Mouse (Mus musculus) liver, postnatal 0 days (tissue): ENCODE measurements around the gene Gm42669. TPM values are rescaled to one million over a fixed set of nuclear protein-coding genes. Genes with fewer than 3 reads are reported as not detected.

Experiments used
- ATAC-seq: fragments of 200-750 bp; cut with Nextera tagmentation; 2 replicates; pipeline ENCODE4 v1.8.0; 2017; ENCODE audit warnings: mild to moderate bottlenecking, moderate library complexity
- DNase-seq: peaks from one replicate; pipeline ENCODE4 v3.0.0-alpha.2; 2016
- H3K27ac ChIP-seq: fragments of 300-500 bp; sonication (generic); 2 replicates; pipeline ENCODE4 v1.5.1; 2014; ENCODE audit warnings: antibody characterized with exemption, moderate library complexity, mild to moderate bottlenecking, low read depth
- H3K27me3 ChIP-seq: fragments of 300-500 bp; sonication (generic); 2 replicates; pipeline ENCODE4 v1.6.1; 2014; ENCODE audit warnings: low read length, control low read depth, mixed read lengths; ENCODE audit not compliant: insufficient read depth
- H3K36me3 ChIP-seq: fragments of 300-500 bp; sonication (generic); replicated peaks from 2 replicates; pipeline ENCODE4 v1.6.1; 2014; ENCODE audit warnings: mild to moderate bottlenecking, control low read depth, low read length, moderate library complexity, mixed read lengths; ENCODE audit not compliant: insufficient read depth
- H3K4me1 ChIP-seq: fragments of 300-500 bp; sonication (generic); 2 replicates; pipeline ENCODE4 v1.6.1; 2014; ENCODE audit warnings: antibody characterized with exemption, mild to moderate bottlenecking, control low read depth; ENCODE audit not compliant: insufficient read depth
- H3K4me2 ChIP-seq: fragments of 300-500 bp; sonication (generic); 2 replicates; pipeline ENCODE4 v1.6.1; 2014; ENCODE audit warnings: low read depth, mild to moderate bottlenecking, low read length, moderate library complexity, mixed read lengths
- H3K4me3 ChIP-seq: fragments of 300-500 bp; sonication (generic); 2 replicates; pipeline ENCODE4 v1.5.1; 2014; ENCODE audit warnings: low read depth, low read length
- H3K9ac ChIP-seq: fragments of 300-500 bp; sonication (generic); replicated peaks from 2 replicates; pipeline ENCODE4 v1.6.1; 2014; ENCODE audit warnings: mild to moderate bottlenecking, moderate library complexity
- H3K9me3 ChIP-seq: fragments of 300-500 bp; sonication (generic); 2 replicates; pipeline ENCODE4 v1.6.1; 2016; ENCODE audit warnings: mild to moderate bottlenecking, control low read depth, low read length, mixed read lengths
- CTCF ChIP-seq: sonication (generic); IDR thresholded peaks from 2 replicates; pipeline ENCODE4 v1.5.1; 2016; ENCODE audit warnings: antibody characterized with exemption, low read depth
- EP300 ChIP-seq: IDR thresholded peaks from 2 replicates; pipeline ENCODE4 v1.6.1; 2016; ENCODE audit warnings: antibody characterized with exemption, low read depth, mild to moderate bottlenecking
- WGBS: fragments of 180-500 bp; shearing (Covaris S2); extraction: QIAGEN DNeasy Blood & Tissue Kit; methylation state at CpG from one replicate; pipeline ENCODE4 v1.1.7; 2014; ENCODE audit not compliant: insufficient replicate concordance; 5-methylcytosine and 5-hydroxymethylcytosine counted together
- polyA plus RNA-seq: library from polyadenylated mRNA; unstranded; fragments of >200 nt; fragmentation: Nextera tagmentation; extraction: Ambion mirVana; gene quantifications from 2 replicates; pipeline ENCODE4 v1.2.1, GENCODE M21; 2015

Gm42669 gene
- polyA plus RNA-seq, 1 experiment from 2014 or later = 0.04 TPM

DNA sequence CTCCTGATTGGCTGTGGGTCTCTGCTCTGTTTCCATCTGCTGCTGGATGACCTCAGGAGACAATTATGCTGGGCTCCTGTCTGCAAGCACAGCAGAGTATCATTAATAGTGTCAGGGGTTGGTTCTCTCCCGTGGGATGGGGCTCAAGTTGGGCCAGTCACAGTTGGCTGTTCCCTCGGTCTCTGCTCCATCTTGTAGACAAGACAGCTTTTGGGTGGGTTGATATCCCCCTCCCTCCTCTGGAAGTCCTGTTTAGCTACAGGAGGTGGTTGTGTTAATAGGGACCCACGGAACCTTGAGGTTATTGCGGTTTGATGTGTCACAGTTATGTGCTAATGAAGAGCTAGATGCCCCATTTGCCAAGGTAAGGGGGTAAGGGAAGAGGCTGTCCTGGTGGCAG is 18.4 kb upstream of the Gm42669 start:
- no peak overlapping the region for H3K4me3 ChIP-seq
- no peak overlapping the region for H3K9ac ChIP-seq
- H3K36me3 ChIP-seq = 0 out of 2 replicates have a peak, but pooled peaks cover 2% of the 10 kb centered on the region
- H3K27ac ChIP-seq = no peak overlapping the region
- ATAC-seq (no peak), DNase-seq (no peak)
- H3K9me3 ChIP-seq = no peaks in the 10 kb centered on the region
- no peak overlapping the region for H3K4me2 ChIP-seq
- H3K4me1 ChIP-seq = no peaks in the 10 kb centered on the region
- WGBS = 59% methylated on average over 4 of the region's 4 CpGs
- no peaks in the 10 kb centered on the region for H3K27me3 ChIP-seq
- TF ChIP-seq EP300 (no peak), CTCF (no peak)

DNA sequence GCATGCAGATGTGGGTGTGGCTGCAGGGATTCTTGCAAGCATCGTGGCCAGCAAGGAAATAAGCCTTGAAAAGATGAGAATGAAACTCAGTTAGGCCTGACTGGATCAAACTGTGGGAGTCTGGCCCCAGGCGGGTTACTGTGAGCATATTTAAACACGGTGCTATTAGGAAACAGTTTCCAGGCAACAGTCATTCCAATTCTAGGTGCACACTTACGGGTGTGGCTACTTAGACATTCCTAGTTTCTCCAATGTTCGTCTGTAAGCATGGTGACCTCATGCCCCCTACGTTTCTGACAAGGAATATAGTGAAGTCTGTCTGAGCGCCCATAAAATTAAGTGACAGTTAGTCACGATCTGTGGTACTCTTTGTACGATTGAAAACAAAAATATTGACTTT is 16.4 kb upstream of the Gm42669 start:
- H3K27me3 ChIP-seq = no peaks in the 10 kb centered on the region
- H3K4me2 ChIP-seq = no peak overlapping the region
- no peak overlapping the region for H3K27ac ChIP-seq
- 0 out of 2 replicates have a peak, but pooled peaks cover 2% of the 10 kb centered on the region for H3K36me3 ChIP-seq
- 84% methylated on average over 9 of the region's 9 CpGs for WGBS
- H3K4me1 ChIP-seq = no peaks in the 10 kb centered on the region
- H3K9ac ChIP-seq = no peak overlapping the region
- no peak overlapping the region for H3K4me3 ChIP-seq
- DNase-seq = no peak
- ATAC-seq = no peak
- H3K9me3 ChIP-seq = peaks cover 2% of the 10 kb centered on the region; the same call in 1 of the 2 replicates
- TF ChIP-seq EP300 = no peak
- TF ChIP-seq CTCF = no peak

DNA sequence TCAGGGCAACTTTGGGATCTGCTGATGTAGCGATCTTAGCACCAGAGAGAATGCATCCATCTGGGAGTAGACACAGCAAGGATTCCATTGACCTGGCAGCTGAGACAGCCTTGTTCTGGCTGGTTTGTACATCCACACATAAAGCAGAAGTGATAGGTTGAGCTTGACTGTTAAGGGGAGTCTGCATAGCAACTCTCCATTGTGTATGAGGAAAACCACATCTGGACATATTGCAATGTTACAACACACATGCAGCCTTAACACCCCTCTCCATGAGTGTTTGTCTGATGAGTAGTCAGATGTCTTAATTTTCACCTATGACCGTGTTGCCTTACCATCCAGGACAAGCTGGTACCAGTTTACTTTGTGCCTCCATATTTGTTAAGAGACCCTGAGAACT is 14.9 kb upstream of the Gm42669 start:
- no peak for ATAC-seq

DNA sequence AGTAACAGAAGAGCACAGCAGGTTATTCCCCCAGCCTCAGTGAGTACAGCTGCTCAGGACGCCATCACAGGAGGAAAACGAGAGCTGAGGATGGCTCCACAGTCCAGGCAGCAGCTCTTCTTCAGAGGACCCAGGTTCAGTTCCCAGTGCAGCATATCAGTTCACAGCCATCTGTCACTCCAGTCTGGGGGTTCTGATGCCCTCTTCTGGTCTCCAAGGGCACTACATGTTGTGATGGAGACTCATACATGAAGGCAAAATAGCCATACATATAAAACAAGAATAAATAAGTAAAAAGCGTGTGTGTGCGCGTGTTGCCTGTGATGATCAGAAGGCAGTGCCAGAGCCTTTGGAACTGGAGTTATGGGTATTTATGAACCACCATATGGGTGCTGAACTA is 12.7 kb upstream of the Gm42669 start:
- ATAC-seq (no peak), DNase-seq (no peak)
- H3K27ac ChIP-seq = no peak overlapping the region
- H3K9ac ChIP-seq = no peak overlapping the region
- 0 out of 2 replicates have a peak, but pooled peaks cover 2% of the 10 kb centered on the region for H3K36me3 ChIP-seq
- 92% methylated on average over 5 of the region's 5 CpGs for WGBS
- H3K4me2 ChIP-seq = no peak overlapping the region
- H3K9me3 ChIP-seq = peaks cover 2% of the 10 kb centered on the region; the same call in 1 of the 2 replicates
- no peak overlapping the region for H3K4me3 ChIP-seq
- H3K4me1 ChIP-seq = no peaks in the 10 kb centered on the region
- H3K27me3 ChIP-seq = no peaks in the 10 kb centered on the region
- no peak for TF ChIP-seq EP300
- TF ChIP-seq CTCF = peak; percentile 47

More for the DNA sequence above, 14.9 kb upstream of the Gm42669 start:
- H3K4me1 ChIP-seq = no peaks in the 10 kb centered on the region
- 82% methylated on average over 2 of the region's 2 CpGs for WGBS
- no peak overlapping the region for H3K27ac ChIP-seq
- no peak overlapping the region for H3K9ac ChIP-seq
- no peak for DNase-seq
- H3K4me2 ChIP-seq = no peak overlapping the region
- H3K36me3 ChIP-seq = 0 out of 2 replicates have a peak, but pooled peaks cover 2% of the 10 kb centered on the region
- H3K27me3 ChIP-seq = no peaks in the 10 kb centered on the region
- H3K9me3 ChIP-seq = peaks cover 2% of the 10 kb centered on the region; the same call in 1 of the 2 replicates
- H3K4me3 ChIP-seq = no peak overlapping the region
- TF ChIP-seq CTCF (no peak), EP300 (no peak)

DNA sequence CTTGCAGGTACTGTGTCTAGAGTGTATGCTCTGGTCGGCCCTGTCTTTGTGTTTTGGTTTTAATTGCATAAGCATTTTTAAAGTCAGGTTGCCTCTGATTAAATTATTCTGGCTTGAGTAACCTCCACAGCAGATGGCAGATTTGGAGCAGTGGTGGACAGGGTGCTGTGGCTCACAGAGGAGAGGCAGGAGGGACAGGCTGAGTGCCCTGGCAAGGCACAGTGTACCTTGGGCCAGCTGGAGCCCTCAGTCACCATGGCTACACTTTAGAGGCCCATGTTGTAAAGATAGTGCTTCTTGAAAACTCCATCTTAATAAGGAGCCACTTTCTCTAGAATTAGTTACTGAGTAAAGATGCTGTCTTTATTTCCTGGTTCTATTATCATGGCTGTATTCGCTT is 11.4 kb upstream of the Gm42669 start:
- WGBS = 85% methylated on average over 2 of the region's 2 CpGs
- no peak for ATAC-seq
- no peak for TF ChIP-seq EP300
- no peak for TF ChIP-seq CTCF

DNA sequence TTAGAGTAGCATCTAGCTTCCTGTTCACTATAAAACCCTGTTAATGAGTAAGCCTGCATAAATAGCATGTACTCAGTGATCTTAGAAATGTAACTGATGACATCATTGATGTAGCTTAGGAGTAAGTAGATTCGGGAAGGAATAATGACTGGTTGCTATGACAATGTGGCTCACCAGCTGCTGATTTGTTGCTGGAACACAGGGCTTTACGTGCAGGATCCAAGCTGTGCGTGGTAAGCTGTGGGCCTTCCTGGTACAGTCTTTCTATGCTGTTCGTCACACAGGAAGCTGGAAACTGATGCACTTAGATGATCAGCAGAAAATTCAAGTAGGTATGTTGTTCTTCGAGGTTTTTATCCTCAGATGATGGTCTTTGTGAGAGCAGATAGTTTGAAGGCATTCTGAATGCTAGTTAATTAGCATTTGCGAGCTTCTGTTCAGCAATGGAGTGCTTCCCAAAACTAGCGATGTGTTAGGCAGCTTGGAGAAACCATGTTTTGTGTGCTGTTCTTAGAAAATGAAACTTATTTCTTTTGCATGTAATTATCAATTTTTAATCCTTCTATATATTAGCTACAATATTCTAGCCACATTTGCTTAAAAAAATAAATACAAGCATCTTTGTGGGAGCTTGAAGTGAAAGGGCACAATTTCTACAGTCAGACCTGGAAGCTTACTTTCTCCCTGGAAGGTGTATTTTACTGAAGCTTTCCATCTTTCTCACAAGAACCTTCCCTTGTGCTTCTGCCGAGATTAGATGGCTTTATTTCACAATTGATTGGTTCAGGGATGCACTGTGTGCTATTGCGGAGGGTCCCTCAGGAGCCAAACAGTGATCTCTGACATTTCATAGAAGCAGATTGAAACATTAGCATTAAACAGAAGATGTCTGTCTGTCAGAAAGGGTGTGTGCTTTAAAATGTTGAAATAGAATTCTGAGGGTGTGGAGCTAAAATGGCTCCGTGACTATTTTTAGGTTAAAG is 9.6 kb upstream of the Gm42669 start:
- H3K4me3 ChIP-seq = no peak overlapping the region
- peak overlapping the region; percentile 14; the same call in 1 of the 2 replicates for H3K27ac ChIP-seq
- no peak for TF ChIP-seq CTCF
- no peak for TF ChIP-seq EP300
- H3K9me3 ChIP-seq = peaks cover 2% of the 10 kb centered on the region; the same call in 1 of the 2 replicates
- WGBS = 70% methylated on average over 10 of the region's 10 CpGs
- no peak for DNase-seq
- H3K36me3 ChIP-seq = no peaks in the 10 kb centered on the region
- no peak for ATAC-seq
- H3K4me2 ChIP-seq = no peak overlapping the region
- H3K9ac ChIP-seq = no peak overlapping the region
- no peaks in the 10 kb centered on the region for H3K4me1 ChIP-seq
- H3K27me3 ChIP-seq = no peaks in the 10 kb centered on the region

More for the DNA sequence above, 11.4 kb upstream of the Gm42669 start:
- Histone ChIP-seq H3K9me3 (peaks cover 2% of the 10 kb centered on the region; the same call in 1 of the 2 replicates), H3K36me3 (0 out of 2 replicates have a peak, but pooled peaks cover 2% of the 10 kb centered on the region), H3K27me3 (no peaks in the 10 kb centered on the region), H3K9ac (no peak overlapping the region), H3K4me2 (no peak overlapping the region), H3K27ac (no peak overlapping the region), H3K4me3 (no peak overlapping the region), H3K4me1 (no peaks in the 10 kb centered on the region)
- no peak for DNase-seq
